Mouse (Mus musculus) E14TG2a.4 (cell line): ENCODE results near the gene Foxo1.

Experiments
- CTCF ChIP-seq: conservative IDR thresholded peaks from 2 replicates; pipeline ENCODE4 v1.5.1; 2014; ENCODE audit warnings: low read length
- POU5F1 ChIP-seq: IDR thresholded peaks from 2 replicates; pipeline ENCODE4 v1.6.1; 2014; ENCODE audit warnings: low read length, borderline replicate concordance

DNA sequence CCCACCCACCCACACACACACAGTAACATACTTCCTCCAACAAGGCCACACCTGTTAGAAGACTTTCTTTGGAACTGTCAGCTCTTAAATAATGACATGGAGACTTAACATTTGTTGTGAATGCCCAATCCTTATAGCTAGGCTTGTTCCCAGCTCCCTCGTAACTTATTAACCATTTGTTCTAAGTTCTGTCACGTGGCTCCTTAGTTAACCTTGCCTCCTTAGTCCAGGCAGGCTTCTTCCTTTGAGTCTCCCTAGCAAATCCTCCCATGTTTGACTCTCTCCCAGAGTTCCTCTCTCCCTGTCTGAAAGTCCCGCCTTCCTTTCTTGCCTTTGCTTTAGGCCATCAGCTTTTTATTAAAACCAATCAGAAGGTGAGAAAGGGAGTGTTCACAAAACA is 47.1 kb upstream of the Foxo1 start:
- TF ChIP-seq CTCF (no peak), POU5F1 (no peak)
